Mouse (Mus musculus) ES-Bruce4 (cell line): Measurements from ENCODE around the gene Lancl2.

Experiments used
- EP300 ChIP-seq: IDR thresholded peaks from 2 replicates; pipeline ENCODE4 v1.6.1; 2011; ENCODE audit warnings: low read depth, low read length; ENCODE audit not compliant: insufficient read depth
- POLR2A ChIP-seq: IDR thresholded peaks from one replicate; pipeline ENCODE4 v1.8.1; 2011; ENCODE audit warnings: low read length; ENCODE audit not compliant: insufficient read depth

DNA sequence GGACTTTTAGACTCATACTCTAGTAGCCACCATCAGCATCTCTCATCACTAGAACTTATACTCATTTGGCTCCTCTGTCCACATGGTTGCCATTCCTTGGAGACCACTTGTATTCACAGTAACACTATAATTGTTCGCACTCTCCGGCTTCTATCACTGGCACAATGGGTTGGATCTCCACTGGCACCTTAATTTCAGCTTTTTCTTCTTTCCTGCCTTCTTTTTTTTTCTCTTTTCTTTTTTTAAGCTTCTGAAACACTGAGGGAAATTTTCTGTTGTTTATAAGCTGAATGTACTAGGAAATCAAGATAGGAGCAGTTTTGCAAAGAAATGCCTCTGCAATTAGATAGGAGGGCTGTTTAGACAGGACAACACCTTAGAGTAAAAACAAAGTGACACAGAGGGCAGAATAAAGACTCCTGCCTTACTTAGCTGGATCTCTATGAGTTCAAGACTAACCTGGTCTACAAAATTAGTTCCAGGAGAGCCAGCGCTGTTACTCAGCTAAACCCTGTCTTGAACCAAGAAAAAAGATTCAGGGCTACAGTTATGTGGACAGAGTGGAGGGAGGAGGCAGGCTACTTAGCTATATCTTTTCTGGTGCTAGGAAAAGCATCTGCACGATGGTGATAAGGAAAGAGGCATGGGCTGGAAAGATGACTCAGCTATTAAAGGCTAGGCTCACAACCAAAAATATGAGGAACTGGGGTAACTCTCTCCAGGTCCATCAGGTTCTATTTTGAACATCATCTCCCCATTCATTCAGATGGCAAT lies 42.8 kb downstream of the Lancl2 start:
- TF ChIP-seq EP300 (no peak), POLR2A (no peak)
